Mouse (Mus musculus): Measurements from ENCODE around the gene Mettl15.
"Not testable (repeated sequence)": the region's sequence is repeated elsewhere in the genome, so short reads cannot be mapped to it uniquely, and the experiment has no call there.

GRCm38 (mm10) chr2:109216678-109217077 lies 63.9 kb downstream of the Mettl15 start:
- not testable (repeated sequence) for TF ChIP-seq CTCF (conservative IDR thresholded peaks at IDR 0.05 in 1 of 2, IDR thresholded peaks at IDR 0.05 in 1 of 2; ENCODE audit: low read depth in 2 of 2, low read length in 2 of 2); MAFK (IDR thresholded peaks at IDR 0.05; ENCODE audit: insufficient replicate concordance, low read length); EP300 (IDR thresholded peaks at IDR 0.05; ENCODE audit: low read length); ZC3H11A (IDR thresholded peaks at IDR 0.05; ENCODE audit: low read depth, low read length); POLR2A (IDR thresholded peaks at IDR 0.05; ENCODE audit: low read depth, low read length); MEF2A (IDR thresholded peaks at IDR 0.05; ENCODE audit: borderline replicate concordance, low read depth, low read length); IRF4 (IDR thresholded peaks at IDR 0.05; ENCODE audit: low read depth, low read length); ELF1 (IDR thresholded peaks at IDR 0.05; ENCODE audit: low read depth, low read length); CHD1 (IDR thresholded peaks at IDR 0.05; ENCODE audit: low read depth, low read length); USF1 (IDR thresholded peaks at IDR 0.05; ENCODE audit: low read depth, low read length); MAZ (IDR thresholded peaks at IDR 0.05; ENCODE audit: low read depth, low read length); PAX5 (IDR thresholded peaks at IDR 0.05; ENCODE audit: low read length)

Data from CH12.LX (cell line).